Mouse (Mus musculus) right cerebral cortex, postnatal 36 days (tissue): ENCODE results near the gene Serpina1f.
"Not testable (repeated sequence)": the region's sequence is repeated elsewhere in the genome, so short reads cannot be mapped to it uniquely, and the experiment has no call there.

Source experiments
- DNase-seq, 2 experiments: peaks; one replicate each; pipeline ENCODE4 v3.0.0; 2022; ENCODE audit warnings: low spot score in 2 of 2, mixed read lengths in 1 of 2

The Serpina1f gene

DNA sequence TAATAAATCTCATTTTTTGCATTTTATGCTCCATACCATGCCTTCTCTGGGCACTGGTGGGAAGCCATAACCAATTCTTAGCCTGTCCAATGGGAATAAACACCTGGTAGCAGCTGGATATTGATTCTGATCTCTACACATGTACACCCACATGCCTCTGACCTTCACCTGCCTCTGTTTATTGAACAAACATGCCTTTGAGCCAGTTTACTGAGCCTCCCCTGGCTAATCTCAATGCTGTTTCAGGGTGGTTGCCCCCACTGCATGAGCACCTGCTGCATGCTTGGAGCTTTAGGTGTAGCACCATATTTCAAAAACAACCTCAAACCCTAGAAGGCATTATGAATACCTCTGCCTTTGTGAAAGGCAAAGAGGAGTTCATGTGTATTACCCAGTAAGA, 33.3 kb downstream of the Serpina1f start:
- DNase-seq: not testable (repeated sequence)

DNA sequence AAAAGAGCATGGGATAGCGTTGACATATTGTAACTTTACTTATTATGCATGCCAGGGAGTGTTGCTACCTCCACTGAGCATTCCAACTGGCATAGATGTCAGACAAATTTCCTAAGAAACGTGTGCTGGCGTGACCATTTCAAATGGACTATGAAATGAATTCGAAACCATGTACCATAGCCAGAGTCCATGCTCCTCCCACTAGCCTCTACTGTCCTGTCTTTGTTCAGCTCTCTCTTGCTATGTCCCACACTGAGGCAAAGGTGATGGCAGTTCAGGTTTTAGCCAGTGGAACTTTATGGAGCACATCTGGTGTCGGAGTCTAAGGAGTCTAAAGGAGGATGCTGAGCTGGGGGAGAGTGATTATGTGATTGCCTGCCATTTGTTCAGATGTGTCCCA, 35.3 kb downstream of the Serpina1f start:
- DNase-seq: no peak

DNA sequence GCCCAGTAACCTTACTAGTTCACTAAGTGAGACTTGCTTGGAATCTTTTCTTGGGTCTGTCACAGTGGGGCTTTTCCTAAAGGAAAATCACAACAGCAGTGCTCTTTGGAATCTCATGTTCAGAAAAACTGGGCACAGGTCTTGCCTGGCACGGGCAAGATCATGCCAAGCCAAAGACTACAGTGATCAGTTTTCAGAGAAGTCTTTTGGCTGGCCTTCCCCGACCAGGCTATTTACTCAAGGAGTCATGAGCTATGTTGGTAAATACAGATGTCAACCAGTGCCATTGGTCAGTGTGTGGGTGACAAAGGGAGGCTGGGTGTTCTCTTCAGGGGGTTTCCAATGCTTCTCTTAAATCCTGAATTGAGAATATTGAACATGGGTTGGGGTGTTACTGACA, 36.2 kb downstream of the Serpina1f start:
- DNase-seq: no peak

- DNase-seq: no peak
These were observed 37.3 kb downstream of the Serpina1f start for GRCm38 (mm10) chr12:103657991-103658390.

DNA sequence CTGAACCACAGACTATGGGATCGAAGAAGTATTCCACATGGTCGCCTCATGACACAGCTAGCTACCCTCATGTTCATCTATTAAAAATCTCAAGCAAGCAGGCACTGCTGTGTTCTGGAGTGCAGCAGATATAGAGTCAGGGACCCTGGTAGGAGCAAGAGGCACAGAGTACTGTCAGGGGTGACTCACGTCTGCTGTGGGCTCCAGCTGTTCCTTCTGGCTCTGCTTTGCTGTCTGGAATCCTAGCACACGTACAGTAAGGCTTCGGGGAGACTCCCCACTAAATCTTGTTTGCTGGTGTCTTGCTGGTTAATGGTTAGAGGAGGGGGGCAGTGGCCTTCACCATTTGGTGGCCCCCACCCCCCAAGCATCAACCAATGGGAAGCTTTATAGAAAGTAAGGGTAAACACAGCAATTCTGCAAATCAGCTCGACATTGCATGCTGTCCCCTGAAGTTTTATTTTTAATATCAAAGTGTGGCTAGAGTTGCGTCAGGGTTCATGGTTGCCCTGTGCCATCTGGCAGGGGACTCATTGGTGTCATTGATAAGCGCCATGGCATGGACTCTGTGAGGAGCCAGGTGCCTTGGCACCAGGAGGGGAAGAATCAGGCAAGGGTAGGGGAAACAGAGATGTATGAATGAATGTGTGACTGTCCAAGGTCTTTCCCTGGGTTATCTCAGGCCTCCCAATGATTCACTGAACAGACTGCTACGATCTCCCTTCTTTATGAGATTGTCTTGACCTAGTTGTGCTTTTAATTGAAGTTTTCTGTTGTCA, 38.3 kb downstream of the Serpina1f start, which contains the start of gene Serpina6:
TSS of gene Serpina6 (minus strand) at position 365 of the 779 bp plus-strand sequence.
- no peak for DNase-seq

DNA sequence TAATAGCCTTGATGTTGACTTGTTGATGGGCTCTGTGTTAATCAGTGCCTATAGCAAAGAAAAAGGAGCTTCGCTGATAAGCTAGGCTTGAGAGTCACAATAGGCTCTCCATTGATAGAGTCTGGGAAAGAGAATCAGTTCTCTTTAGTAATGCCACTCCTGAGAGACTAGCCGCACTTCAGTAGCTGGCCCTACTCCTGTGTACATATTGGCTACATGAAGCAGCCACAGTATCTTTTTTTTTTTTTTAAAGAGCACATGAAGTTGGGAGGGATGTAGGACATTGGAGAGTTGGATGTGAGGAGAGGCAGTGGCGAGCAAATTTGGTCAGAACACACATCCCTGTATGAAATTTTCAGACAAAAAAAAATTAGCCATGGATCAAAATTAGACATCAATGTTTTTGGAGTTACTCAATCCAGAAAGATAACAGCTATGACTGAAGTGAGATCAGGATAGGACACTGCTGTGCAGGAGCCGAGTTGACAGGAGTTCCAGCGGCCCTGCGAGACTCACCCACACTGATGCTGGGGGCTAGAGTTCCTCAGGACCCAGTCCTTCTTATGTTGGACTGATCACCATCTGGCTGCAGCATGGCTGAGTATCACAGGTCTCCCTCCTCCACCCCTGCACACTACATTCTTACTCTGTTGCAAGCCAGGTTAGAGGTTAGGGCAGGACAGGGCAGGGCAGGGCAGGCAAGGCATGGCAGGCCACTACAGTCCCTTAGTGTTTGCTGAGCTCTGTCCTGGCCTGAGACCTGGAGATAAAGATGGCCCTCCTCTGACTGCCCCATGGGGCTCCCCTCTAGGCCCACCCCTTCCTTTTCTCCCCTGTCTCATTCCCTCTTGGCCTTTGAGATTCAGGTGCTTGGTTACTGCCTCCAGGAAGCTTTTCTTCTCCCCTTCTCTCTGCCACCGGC, 39.9 kb downstream of the Serpina1f start:
- no peak for DNase-seq

DNA sequence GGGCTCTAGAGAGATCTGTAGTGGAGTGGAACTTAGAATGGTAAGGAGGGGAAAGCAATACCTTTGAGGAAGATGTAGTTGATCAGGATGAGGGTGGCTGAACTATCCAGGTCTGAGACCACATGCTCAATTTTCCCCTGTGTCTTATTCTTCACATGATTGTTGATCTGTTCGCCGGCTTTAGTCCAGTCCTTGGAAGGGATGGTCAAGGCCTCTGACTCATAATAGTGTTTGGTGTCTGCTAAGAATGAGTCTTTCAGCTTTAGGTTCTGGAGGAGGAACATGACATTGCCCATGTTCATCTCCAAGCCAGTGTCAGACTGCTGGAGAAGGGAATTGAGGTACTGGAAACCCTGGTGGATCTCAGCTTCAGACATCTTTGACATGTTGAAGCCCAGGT, 41.5 kb downstream of the Serpina1f start:
- DNase-seq: no peak

- no peak for DNase-seq
These were observed 49.0 kb downstream of the Serpina1f start for GRCm38 (mm10) chr12:103646314-103646713.

- no peak for DNase-seq
These were observed 50.7 kb downstream of the Serpina1f start for GRCm38 (mm10) chr12:103644601-103645000.

DNA sequence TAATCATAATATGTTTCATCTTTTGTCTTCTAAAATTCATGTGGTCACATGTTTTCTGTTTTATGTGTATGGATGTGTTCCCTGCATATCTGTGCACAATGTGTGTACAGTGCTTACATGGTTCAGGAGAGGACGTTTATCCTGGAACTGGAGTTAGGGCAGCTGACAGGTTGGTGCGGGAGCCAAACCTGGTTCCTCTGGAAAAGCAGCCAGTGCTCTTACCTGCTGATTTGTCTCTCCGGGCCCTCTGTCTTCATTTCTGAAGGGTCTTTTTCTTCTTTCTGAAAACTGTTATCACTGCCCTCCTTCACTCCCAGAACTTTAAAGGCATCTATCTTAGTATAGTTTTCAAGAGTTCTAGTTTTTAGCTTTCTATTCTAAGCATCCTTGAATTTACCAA, 51.5 kb downstream of the Serpina1f start:
- no peak for DNase-seq

DNA sequence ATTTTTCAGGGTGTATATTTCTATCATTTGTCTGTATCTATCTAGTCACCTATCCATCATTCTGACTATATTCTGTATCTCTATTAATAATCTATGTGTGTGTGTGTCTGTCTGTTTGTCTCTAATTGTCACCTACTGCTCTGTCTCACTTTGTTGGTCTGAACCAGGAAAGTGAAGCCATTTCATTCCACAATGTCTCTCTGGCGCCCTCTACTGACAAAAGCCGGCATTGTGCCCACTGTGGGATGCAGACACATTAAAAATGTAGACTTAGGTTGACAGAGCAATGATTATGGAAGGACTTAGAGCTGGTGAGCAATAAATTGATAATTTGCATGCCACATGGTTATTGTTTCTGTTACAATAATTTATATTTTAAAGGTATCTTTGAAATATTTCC, 52.0 kb downstream of the Serpina1f start:
- DNase-seq: peak; percentile 34 to 68
